Mouse (Mus musculus) intestine, embryonic 16.5 days (tissue): ENCODE data around the gene Arl10. TPM values are rescaled to one million over a fixed set of nuclear protein-coding genes. Genes with fewer than 3 reads are reported as not detected.
A peak's percentile ranks its signal among the peaks of the same experiment; 100 is the strongest.

Source experiments
- ATAC-seq: fragments of 200-750 bp; cut with Nextera tagmentation; 2 replicates; pipeline ENCODE4 v1.8.0; 2017; ENCODE audit warnings: moderate TSS enrichment, moderate library complexity
- H3K27ac ChIP-seq: fragments of 300-500 bp; sonication (generic); 2 replicates; pipeline ENCODE4 v1.5.1; 2014; ENCODE audit warnings: mild to moderate bottlenecking, low read length
- H3K27me3 ChIP-seq: fragments of 300-500 bp; sonication (generic); replicated peaks from 2 replicates; pipeline ENCODE4 v1.6.1; 2014; ENCODE audit warnings: low read length, control low read depth, mixed read lengths; ENCODE audit not compliant: control insufficient read depth, insufficient read depth
- H3K36me3 ChIP-seq: fragments of 300-500 bp; sonication (generic); 2 replicates; pipeline ENCODE4 v1.6.1; 2014; ENCODE audit warnings: low read length, control low read depth; ENCODE audit not compliant: control insufficient read depth, insufficient read depth
- H3K4me1 ChIP-seq: fragments of 300-500 bp; sonication (generic); 2 replicates; pipeline ENCODE4 v1.6.1; 2014; ENCODE audit warnings: low read length, control low read depth, mixed read lengths; ENCODE audit not compliant: control insufficient read depth, insufficient read depth
- H3K4me2 ChIP-seq: fragments of 300-500 bp; sonication (generic); 2 replicates; pipeline ENCODE4 v1.6.1; 2014; ENCODE audit warnings: low read depth, low read length, control low read depth
- H3K4me3 ChIP-seq: fragments of 300-500 bp; sonication (generic); 2 replicates; pipeline ENCODE4 v1.5.1; 2014; ENCODE audit warnings: mild to moderate bottlenecking, low read length
- H3K9ac ChIP-seq: fragments of 300-500 bp; sonication (generic); 2 replicates; pipeline ENCODE4 v1.6.1; 2014; ENCODE audit warnings: low read depth, low read length
- H3K9me3 ChIP-seq: fragments of 300-500 bp; sonication (generic); 2 replicates; pipeline ENCODE4 v1.6.1; 2016; ENCODE audit warnings: low read length, control low read depth; ENCODE audit not compliant: control insufficient read depth
- WGBS: fragments of 180-500 bp; shearing (Covaris S2); extraction: QIAGEN DNeasy Blood & Tissue Kit; methylation state at CpG from one replicate; pipeline ENCODE4 v1.1.7; 2014; 5-methylcytosine and 5-hydroxymethylcytosine counted together
- polyA plus RNA-seq: library from polyadenylated mRNA; unstranded; fragments of >200 nt; fragmentation: Nextera tagmentation; extraction: Ambion mirVana; gene quantifications from 2 replicates; pipeline ENCODE4 v1.2.1, GENCODE M21; 2015

Gene Arl10
- polyA plus RNA-seq, 1 experiment from 2014 or later: 21.5 TPM

GRCm38 (mm10) chr13:54577652-54578507, 3.1 kb downstream of the Arl10 start:
- Histone ChIP-seq H3K36me3 (peaks cover 7% of the 10 kb centered on the region), H3K4me2 (no peak overlapping the region), H3K9me3 (no peaks in the 10 kb centered on the region), H3K27ac (no peak overlapping the region), H3K4me3 (no peak overlapping the region), H3K4me1 (peaks cover 12% of the 10 kb centered on the region), H3K9ac (no peak overlapping the region), H3K27me3 (no peaks in the 10 kb centered on the region)
- no peak for ATAC-seq
- WGBS: 80% methylated on average over 21 of the region's 21 CpGs

- Histone ChIP-seq H3K9me3 (no peaks in the 10 kb centered on the region), H3K4me3 (no peak overlapping the region), H3K9ac (no peak overlapping the region), H3K4me2 (no peak overlapping the region), H3K36me3 (peaks cover 17% of the 10 kb centered on the region), H3K27me3 (no peaks in the 10 kb centered on the region), H3K27ac (no peak overlapping the region), H3K4me1 (no peaks in the 10 kb centered on the region; the same call in 1 of the 2 replicates)
- ATAC-seq: no peak
- WGBS: 65% methylated on average over 2 of the region's 2 CpGs
These were observed 6.6 kb downstream of the Arl10 start for GRCm38 (mm10) chr13:54581385-54581784.

GRCm38 (mm10) chr13:54582126-54582525, 7.3 kb downstream of the Arl10 start:
- peaks cover 20% of the 10 kb centered on the region for H3K36me3 ChIP-seq
- WGBS: 67% methylated on average over 10 of the region's 10 CpGs
- peak; percentile 21; the same call in 1 of the 2 replicates for ATAC-seq

GRCm38 (mm10) chr13:54582860-54583259, 8.0 kb downstream of the Arl10 start:
- Histone ChIP-seq H3K27me3 (no peaks in the 10 kb centered on the region), H3K4me1 (no peaks in the 10 kb centered on the region; the same call in 1 of the 2 replicates), H3K4me3 (no peak overlapping the region), H3K9me3 (no peaks in the 10 kb centered on the region), H3K27ac (no peak overlapping the region; the same call in 1 of the 2 replicates), H3K4me2 (no peak overlapping the region), H3K9ac (no peak overlapping the region), H3K36me3 (peaks cover 20% of the 10 kb centered on the region)
- ATAC-seq: peak; percentile 29; the same call in 1 of the 2 replicates
- 67% methylated on average over 5 of the region's 5 CpGs for WGBS

More at GRCm38 (mm10) chr13:54582126-54582525, 7.3 kb downstream of the Arl10 start:
- H3K4me1 ChIP-seq: no peaks in the 10 kb centered on the region; the same call in 1 of the 2 replicates
- no peak overlapping the region for H3K9ac ChIP-seq
- no peak overlapping the region for H3K4me2 ChIP-seq
- H3K27me3 ChIP-seq: no peaks in the 10 kb centered on the region
- H3K4me3 ChIP-seq: no peak overlapping the region
- H3K9me3 ChIP-seq: no peaks in the 10 kb centered on the region
- H3K27ac ChIP-seq: no peak overlapping the region

- no peak overlapping the region for H3K4me3 ChIP-seq
- peaks cover 4% of the 10 kb centered on the region; the same call in 1 of the 2 replicates for H3K4me1 ChIP-seq
- peaks cover 16% of the 10 kb centered on the region for H3K36me3 ChIP-seq
- no peaks in the 10 kb centered on the region for H3K9me3 ChIP-seq
- no peak overlapping the region for H3K27ac ChIP-seq
- no peak for ATAC-seq
- H3K27me3 ChIP-seq: no peaks in the 10 kb centered on the region
- H3K9ac ChIP-seq: no peak overlapping the region
- H3K4me2 ChIP-seq: no peak overlapping the region
- WGBS: 91% methylated on average over 11 of the region's 11 CpGs
These were observed 11.0 kb downstream of the Arl10 start for GRCm38 (mm10) chr13:54585831-54586230.

- H3K9me3 ChIP-seq: no peaks in the 10 kb centered on the region
- peak overlapping the region; percentile 93 for H3K4me3 ChIP-seq
- H3K27me3 ChIP-seq: no peaks in the 10 kb centered on the region
- WGBS: under 1% methylated on average over 24 of the region's 24 CpGs
- peaks cover 14% of the 10 kb centered on the region for H3K4me1 ChIP-seq
- no peak overlapping the region for H3K27ac ChIP-seq
- H3K36me3 ChIP-seq: peaks cover 6% of the 10 kb centered on the region; the same call in 1 of the 2 replicates
- H3K4me2 ChIP-seq: peak overlapping the region; percentile 59
- peak overlapping the region; percentile 77 for H3K9ac ChIP-seq
- ATAC-seq: peak; percentile 23
These were observed 14.7 kb downstream of the Arl10 start for GRCm38 (mm10) chr13:54589414-54589995.

- Histone ChIP-seq H3K4me3 (peak within 1 kb of the TSS; percentile 93), H3K9me3 (no peaks in the 10 kb centered on the region), H3K4me1 (peaks cover 14% of the 10 kb centered on the region), H3K4me2 (peak within 1 kb of the TSS; percentile 68), H3K27me3 (no peaks in the 10 kb centered on the region), H3K27ac (peak within 1 kb of the TSS; percentile 83), H3K36me3 (peaks cover 4% of the 10 kb centered on the region; the same call in 1 of the 2 replicates), H3K9ac (peak within 1 kb of the TSS; percentile 93)
- under 1% methylated on average over 51 of the region's 51 CpGs for WGBS
- peak; percentile 98 for ATAC-seq
These were observed 15.5 kb downstream of the Arl10 start, which contains the start of the genes Nop16 and Higd2a for GRCm38 (mm10) chr13:54589996-54590951. TSS of gene Nop16 (minus strand) at chr13:54590090. TSS of gene Higd2a (plus strand) at chr13:54590207.

GRCm38 (mm10) chr13:54591776-54592356, 17.1 kb downstream of the Arl10 start:
- H3K4me1 ChIP-seq: peaks cover 21% of the 10 kb centered on the region
- H3K27me3 ChIP-seq: no peaks in the 10 kb centered on the region
- H3K27ac ChIP-seq: no peak overlapping the region
- 0 out of 2 replicates have a peak, but pooled peaks cover 3% of the 10 kb centered on the region for H3K36me3 ChIP-seq
- H3K4me2 ChIP-seq: 0 out of 2 replicates have a peak overlapping the region, but pooled peaks have one; percentile 68
- no peaks in the 10 kb centered on the region for H3K9me3 ChIP-seq
- no peak overlapping the region for H3K4me3 ChIP-seq
- WGBS: 92% methylated on average over 8 of the region's 8 CpGs
- no peak for ATAC-seq
- H3K9ac ChIP-seq: no peak overlapping the region
